Mouse (Mus musculus) megakaryocyte, embryonic 14.5 days (primary cell): ENCODE data around the gene Snapc1. TPM values are rescaled to one million over a fixed set of nuclear protein-coding genes. Genes with fewer than 3 reads are reported as not detected.

ENCODE experiments used
- H3K27me3 ChIP-seq: replicated peaks from 2 replicates; pipeline ENCODE3; 2012; ENCODE audit warnings: inconsistent platforms
- H3K36me3 ChIP-seq: replicated peaks from 2 replicates; pipeline ENCODE3; 2012; ENCODE audit warnings: low read length, inconsistent platforms, mixed read lengths
- H3K4me1 ChIP-seq: 2 replicates; pipeline ENCODE4 v1.6.1; 2012; ENCODE audit warnings: inconsistent platforms
- H3K4me3 ChIP-seq: replicated peaks from 2 replicates; pipeline ENCODE3; 2012; ENCODE audit warnings: moderate library complexity, mild to moderate bottlenecking, inconsistent platforms
- H3K9me3 ChIP-seq: 2 replicates; pipeline ENCODE4 v1.6.1; 2012; ENCODE audit warnings: inconsistent platforms
- FLI1 ChIP-seq: IDR thresholded peaks from 2 replicates; pipeline ENCODE4 v1.6.1; 2012; ENCODE audit warnings: low read length, inconsistent platforms, mixed read lengths
- GATA1 ChIP-seq: IDR thresholded peaks from 3 replicates; pipeline ENCODE4 v1.6.1; 2012; ENCODE audit warnings: mixed read lengths, low read length, inconsistent platforms, borderline replicate concordance
- polyA plus RNA-seq: library from polyadenylated mRNA; stranded (reverse); fragments of >175 nt; gene quantifications from 2 replicates; pipeline ENCODE4 v1.2.3, GENCODE M21; 2012; ENCODE audit warnings: low replicate concordance; ENCODE audit not compliant: insufficient read depth

The Snapc1 gene
- polyA plus RNA-seq = 5.8 TPM in 1 of 2 replicates, not detected in the other

DNA sequence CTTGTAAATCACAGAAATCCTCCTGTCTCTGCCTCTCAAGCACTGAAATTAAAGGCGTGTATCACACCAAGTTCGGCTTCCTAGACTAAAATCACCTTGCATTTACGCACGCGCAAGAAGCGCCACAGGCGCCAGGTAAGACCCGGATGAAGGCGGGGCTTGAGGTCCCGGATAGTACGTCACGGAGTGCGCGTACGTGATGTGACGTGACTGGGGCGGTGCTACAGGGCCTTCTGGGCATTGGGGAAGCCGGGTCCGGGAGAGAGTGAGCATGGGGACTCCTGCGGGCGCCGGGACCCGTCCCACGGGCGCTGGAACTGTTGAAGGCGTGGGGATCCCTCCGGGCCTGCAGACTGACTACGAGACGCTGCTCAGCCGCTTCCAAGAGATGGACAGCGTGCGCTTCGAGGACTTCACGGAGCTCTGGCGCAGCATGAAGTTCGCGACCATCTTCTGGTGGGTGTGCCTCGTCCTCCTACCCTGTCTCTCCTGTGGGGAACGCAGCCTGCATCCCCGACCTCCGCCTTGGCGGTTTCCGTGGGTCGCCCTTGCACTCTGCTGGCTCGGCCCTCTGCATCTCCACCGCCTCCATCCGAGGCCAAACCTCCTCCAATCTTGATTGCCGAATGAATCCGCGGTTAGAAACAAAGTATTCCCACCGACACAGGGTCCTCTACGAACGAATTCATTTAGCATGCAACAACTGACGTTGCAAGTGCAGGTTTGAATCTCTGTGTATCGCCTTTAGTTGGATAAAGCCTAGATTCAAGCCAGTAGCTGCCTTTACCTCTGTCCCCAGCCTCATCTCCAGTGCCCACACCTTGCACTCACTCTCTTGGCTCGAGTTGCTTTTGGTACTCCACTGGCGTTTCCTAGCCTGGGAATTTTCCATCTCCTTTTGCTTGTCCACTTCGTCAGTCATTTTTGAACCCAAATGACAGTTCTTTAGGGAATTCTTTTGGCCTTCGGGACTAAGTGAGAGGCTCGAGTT lies at the start of gene Snapc1:
Snapc1 (plus strand) TSS at position 191 of the 991 bp plus-strand sequence.
- Histone ChIP-seq H3K4me1 (peaks cover 31% of the 10 kb centered on the region), H3K9me3 (no peaks in the 10 kb centered on the region), H3K36me3 (peaks cover 27% of the 10 kb centered on the region), H3K27me3 (no peaks in the 10 kb centered on the region), H3K4me3 (peak within 1 kb of the TSS; percentile 97)
- no peak for TF ChIP-seq FLI1
- no peak for TF ChIP-seq GATA1

DNA sequence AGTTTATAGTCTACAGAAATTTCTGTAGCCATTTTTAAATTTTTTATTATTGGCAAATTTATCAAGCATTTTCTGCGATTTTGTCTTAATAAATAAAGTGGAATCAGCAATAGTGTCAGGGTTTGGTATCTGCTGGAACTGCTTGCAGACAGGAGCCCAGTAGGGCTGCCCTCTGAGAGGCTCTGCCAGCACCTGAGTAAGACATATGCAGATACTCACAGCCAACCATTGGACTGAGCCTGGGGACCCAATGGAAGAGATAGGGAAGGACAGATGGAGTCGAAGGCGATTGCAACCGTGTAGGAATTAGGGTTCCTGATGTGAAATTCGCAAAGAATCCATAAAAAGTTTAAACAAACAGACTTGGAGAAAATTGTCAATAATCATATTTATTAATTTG lies 45.8 kb upstream of the Snapc1 start:
- no peak for TF ChIP-seq GATA1
- no peak for TF ChIP-seq FLI1
- Histone ChIP-seq H3K4me3 (no peak overlapping the region), H3K4me1 (peaks cover 15% of the 10 kb centered on the region), H3K27me3 (no peaks in the 10 kb centered on the region), H3K36me3 (peaks cover 9% of the 10 kb centered on the region), H3K9me3 (no peaks in the 10 kb centered on the region)

DNA sequence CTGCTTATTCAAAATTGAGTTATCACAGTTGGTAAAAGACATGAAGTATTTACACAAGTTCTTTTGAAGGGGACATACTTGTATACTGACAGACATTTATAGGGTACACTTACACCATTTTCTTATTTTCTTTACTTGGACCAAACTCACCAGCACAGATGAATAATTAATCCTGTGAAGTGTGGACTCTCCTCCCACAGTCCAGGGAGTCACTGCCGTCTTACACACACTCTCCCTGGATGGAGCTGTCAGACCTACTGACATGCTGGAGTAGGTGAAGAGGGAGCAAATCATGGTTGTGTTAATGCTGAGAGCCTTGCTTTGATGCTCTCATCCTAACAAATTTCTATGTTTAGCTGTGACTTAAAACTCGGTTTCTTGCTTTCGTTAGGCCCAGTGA lies 34.0 kb upstream of the Snapc1 start:
- Histone ChIP-seq H3K36me3 (peaks cover 88% of the 10 kb centered on the region), H3K9me3 (no peaks in the 10 kb centered on the region), H3K4me3 (no peak overlapping the region), H3K4me1 (peaks cover 4% of the 10 kb centered on the region; the same call in 1 of the 2 replicates), H3K27me3 (no peaks in the 10 kb centered on the region)
- TF ChIP-seq FLI1 (no peak), GATA1 (no peak)

DNA sequence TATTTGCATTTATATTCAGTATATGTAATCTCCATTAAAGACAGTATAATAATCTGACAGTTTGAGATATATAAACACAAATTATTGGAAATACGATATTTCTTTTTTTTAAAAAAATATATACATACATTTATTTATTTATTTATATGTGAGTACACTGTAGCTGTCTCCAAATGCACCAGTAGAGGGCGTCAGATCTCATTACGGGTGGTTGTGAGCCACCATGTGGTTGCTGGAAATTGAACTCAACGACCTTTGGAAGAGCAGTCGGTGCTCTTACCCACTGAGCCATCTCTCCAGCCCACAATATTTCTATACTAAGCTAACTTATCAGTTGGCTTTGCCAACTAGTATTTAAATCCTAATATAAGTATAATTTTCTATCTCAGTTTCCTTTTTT lies 33.0 kb upstream of the Snapc1 start:
- H3K27me3 ChIP-seq = no peaks in the 10 kb centered on the region
- peaks cover 91% of the 10 kb centered on the region for H3K36me3 ChIP-seq
- no peaks in the 10 kb centered on the region for H3K9me3 ChIP-seq
- no peak for TF ChIP-seq GATA1
- no peak for TF ChIP-seq FLI1
- H3K4me3 ChIP-seq = no peak overlapping the region
- H3K4me1 ChIP-seq = peaks cover 4% of the 10 kb centered on the region; the same call in 1 of the 2 replicates

DNA sequence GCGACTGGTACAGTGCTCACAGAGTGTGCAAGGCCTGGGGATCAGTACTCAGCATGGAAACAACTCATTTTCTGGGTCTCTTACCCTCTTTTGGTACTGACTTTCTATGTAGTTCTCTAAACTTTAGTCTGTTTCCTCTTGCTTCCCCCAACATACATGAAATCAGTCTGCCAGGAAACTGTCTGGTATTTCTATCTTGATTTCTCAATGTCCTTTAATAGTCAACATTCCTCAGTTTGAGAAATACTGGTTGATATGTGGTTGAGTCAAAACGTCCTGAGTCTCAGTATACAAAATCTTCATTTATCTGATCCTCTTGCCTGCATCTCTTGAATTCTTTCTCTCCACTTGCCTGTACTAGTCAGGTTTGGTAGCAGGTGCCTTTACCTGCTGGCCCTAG lies 29.8 kb upstream of the Snapc1 start:
- peaks cover 4% of the 10 kb centered on the region; the same call in 1 of the 2 replicates for H3K4me1 ChIP-seq
- TF ChIP-seq FLI1 = no peak
- no peak for TF ChIP-seq GATA1
- no peak overlapping the region for H3K4me3 ChIP-seq
- H3K9me3 ChIP-seq = no peaks in the 10 kb centered on the region
- no peaks in the 10 kb centered on the region for H3K27me3 ChIP-seq
- H3K36me3 ChIP-seq = peaks cover 93% of the 10 kb centered on the region

DNA sequence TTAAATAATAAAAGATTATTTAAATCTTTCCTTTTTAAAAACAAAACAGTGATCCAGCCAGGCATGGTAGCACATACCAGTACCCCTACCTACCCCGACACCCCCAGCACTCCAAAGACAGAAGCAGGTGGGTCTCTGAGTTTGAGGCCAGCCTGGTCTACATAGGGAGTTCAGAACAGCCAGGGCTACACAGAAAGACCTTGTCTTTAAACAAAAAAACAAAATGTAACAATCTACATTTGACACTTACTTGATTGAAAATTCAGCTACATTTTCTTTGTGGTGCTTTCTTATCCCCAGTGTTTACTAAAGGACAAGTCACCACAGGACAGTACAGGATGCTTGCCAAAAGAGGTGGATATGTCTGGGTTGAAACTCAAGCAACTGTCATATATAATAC lies 26.9 kb upstream of the Snapc1 start, which contains the start of gene Gm49321:
Gm49321 (plus strand) TSS at position 301 of the 400 bp plus-strand sequence.
- peaks cover 94% of the 10 kb centered on the region for H3K36me3 ChIP-seq
- peaks cover 4% of the 10 kb centered on the region; the same call in 1 of the 2 replicates for H3K4me1 ChIP-seq
- H3K9me3 ChIP-seq = no peaks in the 10 kb centered on the region
- H3K27me3 ChIP-seq = no peaks in the 10 kb centered on the region
- H3K4me3 ChIP-seq = no peak within 1 kb of the TSS
- TF ChIP-seq GATA1 (no peak), FLI1 (no peak)

DNA sequence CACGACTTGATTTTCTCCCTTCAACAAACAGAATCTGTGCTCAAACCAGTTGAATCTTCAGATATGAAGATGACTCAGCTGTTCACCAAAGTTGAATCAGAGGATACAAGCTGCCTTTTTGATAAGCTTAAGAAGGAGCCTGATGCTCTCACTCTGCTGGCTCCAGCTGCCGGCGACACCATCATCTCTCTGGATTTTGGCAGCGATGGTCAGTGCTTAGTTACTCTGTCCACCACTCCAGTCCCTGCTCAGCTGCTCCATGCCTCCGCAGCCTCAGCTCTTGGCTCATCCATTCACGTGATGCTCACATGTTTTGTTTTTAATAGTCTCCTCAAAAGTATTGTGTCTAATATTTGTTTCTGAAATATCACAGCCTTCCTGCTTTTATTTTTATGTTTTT lies 24.7 kb upstream of the Snapc1 start:
- no peaks in the 10 kb centered on the region for H3K27me3 ChIP-seq
- TF ChIP-seq FLI1 (no peak), GATA1 (no peak)
- no peak overlapping the region for H3K4me3 ChIP-seq
- H3K9me3 ChIP-seq = no peaks in the 10 kb centered on the region
- no peaks in the 10 kb centered on the region for H3K4me1 ChIP-seq
- H3K36me3 ChIP-seq = peaks cover 95% of the 10 kb centered on the region

DNA sequence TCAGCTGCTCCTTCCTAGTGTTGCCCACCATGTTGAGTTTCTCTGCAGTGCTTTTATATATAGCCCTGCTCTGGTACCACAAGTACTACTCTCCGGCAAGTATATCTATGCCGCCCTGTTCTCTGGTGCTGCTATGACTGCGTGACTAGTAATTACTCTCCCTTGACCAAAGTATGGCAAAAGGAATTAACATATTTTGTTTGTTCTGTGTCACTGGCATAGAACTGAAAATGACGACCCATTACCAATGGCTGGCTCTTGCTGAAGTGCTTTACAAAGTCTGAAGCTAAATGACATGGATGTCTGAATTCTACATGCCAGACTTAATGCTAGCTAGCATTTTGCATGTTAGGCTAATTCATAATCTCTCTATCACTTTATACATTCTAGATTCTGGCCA lies 15.9 kb upstream of the Snapc1 start:
- Histone ChIP-seq H3K4me3 (peak overlapping the region; percentile 91), H3K36me3 (peaks cover 49% of the 10 kb centered on the region), H3K4me1 (peaks cover 18% of the 10 kb centered on the region), H3K9me3 (no peaks in the 10 kb centered on the region), H3K27me3 (no peaks in the 10 kb centered on the region)
- no peak for TF ChIP-seq FLI1
- TF ChIP-seq GATA1 = no peak

DNA sequence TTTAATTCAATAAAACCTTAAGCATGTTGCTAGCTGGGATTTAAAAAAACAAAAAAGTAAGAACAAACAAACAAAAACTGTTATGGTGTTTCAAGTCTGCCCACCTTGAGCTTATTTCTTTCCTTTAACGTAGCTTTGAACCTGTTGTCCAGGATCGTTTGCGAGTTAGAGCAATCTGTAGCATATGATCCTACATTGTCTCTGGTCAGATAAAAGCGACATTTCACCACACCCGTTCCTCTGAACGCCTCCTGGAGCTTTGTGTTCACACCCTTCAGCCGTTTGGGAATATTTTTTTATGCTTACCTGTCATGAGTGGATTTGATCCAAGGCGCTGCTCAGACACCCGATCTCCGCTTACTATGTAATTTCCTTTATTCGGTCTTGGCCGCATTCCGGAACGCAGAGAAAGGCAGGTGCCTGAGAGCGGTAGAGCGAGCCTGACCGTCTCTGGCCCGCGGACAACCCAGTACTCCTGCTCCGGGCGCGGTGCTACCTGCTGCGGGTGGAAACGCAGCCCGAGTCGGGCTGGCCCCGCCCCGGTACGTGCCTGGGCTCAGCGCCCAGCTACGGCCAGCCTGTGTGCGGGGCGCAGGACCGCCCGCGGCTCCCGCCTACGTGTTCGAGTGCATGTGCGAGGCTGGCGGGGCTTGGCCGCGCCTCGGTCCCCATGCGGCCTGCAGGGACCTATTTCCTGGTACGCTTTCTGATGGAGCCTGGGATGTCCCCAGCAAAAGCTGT lies 14.8 kb upstream of the Snapc1 start:
- Histone ChIP-seq H3K4me1 (peaks cover 29% of the 10 kb centered on the region), H3K36me3 (peaks cover 39% of the 10 kb centered on the region), H3K27me3 (no peaks in the 10 kb centered on the region), H3K9me3 (no peaks in the 10 kb centered on the region), H3K4me3 (peak overlapping the region; percentile 91)
- no peak for TF ChIP-seq GATA1
- no peak for TF ChIP-seq FLI1
